In genomic region chr10:13675033-13675379, GRCm38 (mm10) we compare ENCODE assay signal across 28 mouse cellular contexts.
A peak's percentile ranks its signal among the peaks of the same experiment; 100 is the strongest.
DNase-seq lines count a peak whose midpoint lies in the region; ATAC-seq and TF ChIP-seq lines count a peak whose summit lies in the region.
"Had no signal": no experiment of that assay in that cellular context is flagged by ENCODE, and none has a peak within 500 bp of the region (broad histone marks: within the 10 kb centered on the region; RNA-seq: fewer than 3 reads in every experiment).

No protein-coding gene starts in this region.

- 0 out of 2 replicates have a peak overlapping the region, but pooled peaks have one; percentile 0 for H3K27ac ChIP-seq in hindbrain, embryonic 15.5 days (replicated peaks)
- H3K27ac ChIP-seq in hindbrain, embryonic 11.5 days (ENCODE audit: low read depth, low read length), result no peak overlapping the region
- no peak overlapping the region for H3K27ac ChIP-seq in neural tube, embryonic 14.5 days (ENCODE audit: low read depth, low read length)
- H3K27ac ChIP-seq in forebrain, postnatal 0 days (ENCODE audit: low read depth, low read length), result peak overlapping the region; percentile 64; the same call in 1 of the 2 replicates
- H3K27ac ChIP-seq: embryonic facial prominence, embryonic 10.5 days; embryonic facial prominence, embryonic 15.5 days; heart, adult 2 months; limb, embryonic 12.5 days; liver, embryonic 15.5 days; stomach, embryonic 15.5 days had no signal

- H3K4me3 ChIP-seq in hindbrain, embryonic 15.5 days, result no peak overlapping the region
- no peak overlapping the region for H3K4me3 ChIP-seq in hindbrain, embryonic 11.5 days (ENCODE audit: low read depth, low read length)
- H3K4me3 ChIP-seq in neural tube, embryonic 14.5 days (ENCODE audit: low read depth, low read length), result no peak overlapping the region
- no peak overlapping the region for H3K4me3 ChIP-seq in forebrain, postnatal 0 days (ENCODE audit: low read depth, low read length)
- H3K4me3 ChIP-seq: embryonic facial prominence, embryonic 10.5 days; embryonic facial prominence, embryonic 15.5 days; heart, adult 2 months; heart, embryonic 12.5 days; limb, embryonic 12.5 days; liver, embryonic 15.5 days; stomach, embryonic 15.5 days had no signal

- no peaks in the 10 kb centered on the region for H3K36me3 ChIP-seq in hindbrain, embryonic 15.5 days
- no peaks in the 10 kb centered on the region for H3K36me3 ChIP-seq in hindbrain, embryonic 11.5 days (ENCODE audit: control insufficient read depth, insufficient read depth, low read length)
- no peaks in the 10 kb centered on the region for H3K36me3 ChIP-seq in neural tube, embryonic 14.5 days (ENCODE audit: control insufficient read depth, insufficient read depth, low read length)
- no peaks in the 10 kb centered on the region for H3K36me3 ChIP-seq in forebrain, postnatal 0 days (ENCODE audit: insufficient read depth)
- H3K36me3 ChIP-seq: embryonic facial prominence, embryonic 10.5 days; embryonic facial prominence, embryonic 15.5 days; G1E; limb, embryonic 12.5 days; liver, embryonic 15.5 days; stomach, embryonic 15.5 days had no signal

- WGBS in hindbrain, embryonic 15.5 days, result 73% methylated on average over 3 of the region's 3 CpGs
- WGBS in hindbrain, embryonic 11.5 days, result 72% methylated on average over 3 of the region's 3 CpGs
- WGBS in neural tube, embryonic 14.5 days, result 82% methylated on average over 3 of the region's 3 CpGs
- 38% methylated on average over 3 of the region's 3 CpGs for WGBS in forebrain, postnatal 0 days

- no peaks in the 10 kb centered on the region for H3K27me3 ChIP-seq in hindbrain, embryonic 15.5 days
- H3K27me3 ChIP-seq in hindbrain, embryonic 11.5 days (ENCODE audit: control insufficient read depth, insufficient read depth, low read length), result no peaks in the 10 kb centered on the region
- H3K27me3 ChIP-seq in neural tube, embryonic 14.5 days (ENCODE audit: control insufficient read depth, insufficient read depth, low read length), result no peaks in the 10 kb centered on the region
- no peaks in the 10 kb centered on the region for H3K27me3 ChIP-seq in forebrain, postnatal 0 days (ENCODE audit: insufficient read depth, low read length)
- H3K27me3 ChIP-seq: embryonic facial prominence, embryonic 15.5 days; heart, embryonic 12.5 days; limb, embryonic 12.5 days; liver, embryonic 15.5 days; Patski; stomach, embryonic 15.5 days had no signal

- no peaks in the 10 kb centered on the region for H3K9me3 ChIP-seq in hindbrain, embryonic 15.5 days
- H3K9me3 ChIP-seq in hindbrain, embryonic 11.5 days (ENCODE audit: control insufficient read depth, low read length), result no peaks in the 10 kb centered on the region
- no peaks in the 10 kb centered on the region for H3K9me3 ChIP-seq in neural tube, embryonic 14.5 days (ENCODE audit: control insufficient read depth, low read length)
- no peaks in the 10 kb centered on the region for H3K9me3 ChIP-seq in forebrain, postnatal 0 days (ENCODE audit: low read length)
- H3K9me3 ChIP-seq: embryonic facial prominence, embryonic 10.5 days; embryonic facial prominence, embryonic 15.5 days; G1E; heart, embryonic 12.5 days; limb, embryonic 12.5 days; liver, embryonic 15.5 days; stomach, embryonic 15.5 days had no signal

- no peak; the same call in 1 of the 2 replicates for ATAC-seq in hindbrain, embryonic 15.5 days (ENCODE audit: low FRiP score, low read depth)
- ATAC-seq in hindbrain, embryonic 11.5 days (ENCODE audit: low FRiP score), result no peak
- ATAC-seq in neural tube, embryonic 14.5 days (ENCODE audit: low read depth), result 0 out of 2 replicates have a peak, but pooled peaks have one; percentile 34
- peak; percentile 50; the same call in 1 of the 2 replicates for ATAC-seq in forebrain, postnatal 0 days
- ATAC-seq: intestine, postnatal 0 days; Patski had no signal

- H3K4me1 ChIP-seq in hindbrain, embryonic 15.5 days (replicated peaks), result no peaks in the 10 kb centered on the region
- H3K4me1 ChIP-seq in hindbrain, embryonic 11.5 days (replicated peaks; ENCODE audit: control insufficient read depth, insufficient read depth, low read length), result no peaks in the 10 kb centered on the region
- H3K4me1 ChIP-seq in neural tube, embryonic 14.5 days (ENCODE audit: control insufficient read depth, insufficient read depth, low read length), result no peaks in the 10 kb centered on the region
- H3K4me1 ChIP-seq in forebrain, postnatal 0 days (ENCODE audit: insufficient read depth), result 0 out of 2 replicates have a peak, but pooled peaks cover 4% of the 10 kb centered on the region
- H3K4me1 ChIP-seq: embryonic facial prominence, embryonic 10.5 days; embryonic facial prominence, embryonic 15.5 days; heart, embryonic 12.5 days; limb, embryonic 12.5 days; liver, embryonic 15.5 days; stomach, embryonic 15.5 days had no signal

- H3K4me2 ChIP-seq in hindbrain, embryonic 15.5 days, result no peak overlapping the region
- H3K4me2 ChIP-seq in hindbrain, embryonic 11.5 days (replicated peaks; ENCODE audit: low read depth, low read length), result no peak overlapping the region
- no peak overlapping the region for H3K4me2 ChIP-seq in neural tube, embryonic 14.5 days (ENCODE audit: low read depth, low read length)
- H3K4me2 ChIP-seq in forebrain, postnatal 0 days (ENCODE audit: low read depth), result no peak overlapping the region
- H3K4me2 ChIP-seq: embryonic facial prominence, embryonic 15.5 days; heart, embryonic 12.5 days; limb, embryonic 12.5 days; liver, embryonic 15.5 days; lung, embryonic 14.5 days; stomach, embryonic 15.5 days had no signal

- TF ChIP-seq CTCF in forebrain, postnatal 0 days (IDR thresholded peaks at IDR 0.05; ENCODE audit: low read depth), result no peak

- H3K9ac ChIP-seq in hindbrain, embryonic 15.5 days, result no peak overlapping the region
- no peak overlapping the region for H3K9ac ChIP-seq in hindbrain, embryonic 11.5 days (ENCODE audit: low read depth, low read length)
- H3K9ac ChIP-seq in neural tube, embryonic 14.5 days (replicated peaks; ENCODE audit: low read depth, low read length), result no peak overlapping the region
- no peak overlapping the region for H3K9ac ChIP-seq in forebrain, postnatal 0 days
- H3K9ac ChIP-seq: embryonic facial prominence, embryonic 15.5 days; heart, embryonic 12.5 days; limb, embryonic 12.5 days; liver, embryonic 15.5 days; lung, embryonic 14.5 days; stomach, embryonic 15.5 days had no signal

- no peak for DNase-seq in hindbrain, embryonic 11.5 days (ENCODE audit: low spot score)
- no peak for DNase-seq in neural tube, embryonic 10.5 days (ENCODE audit: extremely low spot score, low spot score)
- DNase-seq in forebrain, postnatal 0 days, result no peak
- DNase-seq in layer of hippocampus, postnatal 25 days (ENCODE audit: extremely low spot score in 1 of 2, low spot score in 1 of 2), result no peak
- no peak for DNase-seq in MN1 (ENCODE audit: low spot score)
- DNase-seq: adrenal gland, postnatal 10 days; cerebellum, adult 8-10 months; cerebellum, postnatal 25 days; heart, adult 2 months; heart, postnatal 4 days; kidney, adult 9 months; kidney, postnatal 14 days; layer of hippocampus, adult 9-11 months; lung, embryonic 14.5 days; lung, postnatal 14 days; right cerebral cortex, postnatal 25 days; thymus, postnatal 25 days had no signal

Comparison
In these comparisons a context has a peak if more than half of its experiments do, and no peak if none do; other contexts are left out.
1. H3K27ac ChIP-seq: peak in hindbrain, embryonic 15.5 days (single experiment) and forebrain, postnatal 0 days (single experiment); none in hindbrain, embryonic 11.5 days (single experiment) and neural tube, embryonic 14.5 days (single experiment).
2. ATAC-seq: peak in neural tube, embryonic 14.5 days (single experiment) and forebrain, postnatal 0 days (single experiment); none in hindbrain, embryonic 15.5 days (single experiment) and hindbrain, embryonic 11.5 days (single experiment).